Mouse (Mus musculus) heart, adult 2 months (tissue): ENCODE results near the gene Gm13889.

Experiments used
- CTCF ChIP-seq: fragments of 200-600 bp; IDR thresholded peaks from 2 replicates; pipeline ENCODE4 v1.8.1; 2022; ENCODE audit warnings: antibody characterized with exemption, mild to moderate bottlenecking, moderate library complexity
- POLR2A ChIP-seq: fragments of 200-500 bp; IDR thresholded peaks from 2 replicates; pipeline ENCODE4 v1.6.1; 2011; ENCODE audit warnings: mild to moderate bottlenecking, low read depth, low read length, control low read depth; ENCODE audit not compliant: insufficient read depth

- TF ChIP-seq CTCF (no peak), POLR2A (no peak)
Observed at GRCm38 (mm10) chr2:93955886-93956285, 1.1 kb downstream of the Gm13889 start.
